Mouse (Mus musculus): ENCODE measurements at regions not wholly inside any gene's neighbourhood (a gene's known extent, or its start where the extent isn't known, plus 50 kb on each side); places are given as distances from the start of the nearest gene placed in this dataset.
A peak's percentile ranks its signal among the peaks of the same experiment; 100 is the strongest.

DNA sequence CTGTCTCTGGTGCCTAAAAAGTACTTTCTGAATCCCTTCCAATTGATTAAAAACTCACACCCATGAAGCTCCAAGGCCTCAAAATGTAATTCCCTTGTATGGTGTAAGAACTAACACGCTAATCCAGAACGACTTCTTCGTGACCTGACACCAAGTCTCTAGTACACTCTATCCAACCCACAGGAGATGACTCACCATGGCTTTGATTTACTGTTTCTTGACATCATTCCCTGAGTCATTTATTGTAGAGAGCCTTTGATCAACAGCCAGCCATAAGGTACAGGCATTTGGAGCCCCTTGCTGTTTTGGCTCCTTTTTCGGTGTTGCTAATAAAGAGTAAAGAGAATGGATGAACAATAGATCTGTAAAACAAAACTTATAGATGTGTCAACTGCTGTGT, 159.7 kb upstream of the Npy2r start:
- intact Hi-C loops (cut with DNase I) = no loop called here
- H3K36me3 ChIP-seq (ENCODE audit: control insufficient read depth, insufficient read depth, low read length) = no peaks in the 10 kb centered on the region
- no peaks in the 10 kb centered on the region for H3K79me2 ChIP-seq (replicated peaks; ENCODE audit: control insufficient read depth, insufficient read depth, low read length)
- no peaks in the 10 kb centered on the region for H3K27me3 ChIP-seq (ENCODE audit: control insufficient read depth, insufficient read depth, low read length)
- no peaks in the 10 kb centered on the region for H3K4me1 ChIP-seq (ENCODE audit: control insufficient read depth, insufficient read depth, low read length)
- WGBS = 86% methylated on average over 4 of the region's 4 CpGs
- H3K27ac ChIP-seq = no peak overlapping the region
- H3K9ac ChIP-seq (ENCODE audit: low read depth, low read length) = no peak overlapping the region
- DNase-seq = no peak
- H3K4me3 ChIP-seq = no peak overlapping the region
- TF ChIP-seq CTCF (IDR thresholded peaks at IDR 0.05) = no peak
- TF ChIP-seq EP300 (IDR thresholded peaks at IDR 0.05; ENCODE audit: insufficient read depth, low read depth, low read length) = no peak
- no peak for TF ChIP-seq POLR2A (IDR thresholded peaks at IDR 0.05; ENCODE audit: insufficient read depth, low read depth, low read length)

DNA sequence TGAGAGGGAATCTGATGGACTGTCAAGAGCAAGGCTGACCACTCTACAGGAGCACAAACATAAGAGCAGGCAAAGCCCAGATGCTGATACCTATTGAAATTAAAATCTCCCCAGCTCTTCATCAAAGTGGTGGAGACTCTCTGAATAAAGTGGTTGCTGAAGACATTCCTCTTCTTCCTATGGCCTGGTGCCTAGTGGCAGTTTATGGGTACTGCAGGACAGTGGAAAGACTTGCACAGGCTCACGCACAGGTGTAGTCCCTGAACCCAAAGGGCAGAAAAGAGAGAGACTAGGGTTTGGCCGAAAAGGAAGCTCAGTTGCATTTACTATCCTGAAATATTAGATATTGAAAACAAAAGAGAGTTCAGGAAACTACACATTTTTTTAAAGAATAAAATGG, 144.2 kb upstream of the Npy2r start:
- Histone ChIP-seq H3K9ac (ENCODE audit: low read depth, low read length) (no peak overlapping the region), H3K36me3 (ENCODE audit: control insufficient read depth, insufficient read depth, low read length) (no peaks in the 10 kb centered on the region), H3K27ac (no peak overlapping the region), H3K4me3 (no peak overlapping the region), H3K79me2 (replicated peaks; ENCODE audit: control insufficient read depth, insufficient read depth, low read length) (no peaks in the 10 kb centered on the region), H3K4me1 (ENCODE audit: control insufficient read depth, insufficient read depth, low read length) (no peaks in the 10 kb centered on the region), H3K27me3 (ENCODE audit: control insufficient read depth, insufficient read depth, low read length) (no peaks in the 10 kb centered on the region)
- no peak for TF ChIP-seq EP300 (IDR thresholded peaks at IDR 0.05; ENCODE audit: insufficient read depth, low read depth, low read length)
- no peak for TF ChIP-seq POLR2A (IDR thresholded peaks at IDR 0.05; ENCODE audit: insufficient read depth, low read depth, low read length)
- TF ChIP-seq CTCF (IDR thresholded peaks at IDR 0.05) = peak; percentile 32
- DNase-seq = no peak
- intact Hi-C loops (cut with DNase I) = no loop called here
- 82% methylated on average over 2 of the region's 2 CpGs for WGBS

GRCm38 (mm10) chr3:82656159-82656874, 108.4 kb upstream of the Npy2r start:
- Histone ChIP-seq H3K9ac (ENCODE audit: low read depth, low read length) (no peak overlapping the region), H3K4me3 (no peak overlapping the region), H3K36me3 (ENCODE audit: control insufficient read depth, insufficient read depth, low read length) (no peaks in the 10 kb centered on the region), H3K79me2 (replicated peaks; ENCODE audit: control insufficient read depth, insufficient read depth, low read length) (no peaks in the 10 kb centered on the region), H3K27ac (no peak overlapping the region), H3K4me1 (ENCODE audit: control insufficient read depth, insufficient read depth, low read length) (no peaks in the 10 kb centered on the region), H3K27me3 (ENCODE audit: control insufficient read depth, insufficient read depth, low read length) (no peaks in the 10 kb centered on the region)
- no peak for TF ChIP-seq EP300 (IDR thresholded peaks at IDR 0.05; ENCODE audit: insufficient read depth, low read depth, low read length)
- no peak for TF ChIP-seq POLR2A (IDR thresholded peaks at IDR 0.05; ENCODE audit: insufficient read depth, low read depth, low read length)
- TF ChIP-seq CTCF (IDR thresholded peaks at IDR 0.05) = no peak
- intact Hi-C loops (cut with DNase I) = no loop called here
- WGBS = 80% methylated on average over 8 of the region's 8 CpGs
- DNase-seq = no peak

DNA sequence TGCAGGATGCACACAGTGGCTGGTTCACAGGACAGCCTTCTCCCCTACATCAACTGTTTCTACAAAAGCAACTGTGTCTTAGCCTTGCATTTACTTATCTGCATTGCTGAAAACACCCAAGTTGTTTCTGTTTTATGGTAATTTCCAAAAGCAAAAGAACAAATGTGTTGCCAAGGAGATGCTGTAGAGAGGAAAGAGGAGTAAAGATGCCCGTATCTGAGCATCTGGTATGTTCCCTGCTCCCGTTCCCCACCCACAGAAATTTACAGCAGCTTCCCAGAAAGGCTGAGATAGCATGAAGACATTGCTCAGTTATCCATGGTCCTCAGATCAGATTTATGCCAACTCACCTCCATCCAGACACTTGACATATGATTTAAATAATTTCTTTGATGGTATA, 104.5 kb upstream of the Npy2r start:
- 57% methylated on average over 2 of the region's 2 CpGs for WGBS
- no peak for DNase-seq
- Histone ChIP-seq H3K27ac (no peak overlapping the region), H3K79me2 (replicated peaks; ENCODE audit: control insufficient read depth, insufficient read depth, low read length) (no peaks in the 10 kb centered on the region), H3K4me1 (ENCODE audit: control insufficient read depth, insufficient read depth, low read length) (no peaks in the 10 kb centered on the region), H3K9ac (ENCODE audit: low read depth, low read length) (no peak overlapping the region), H3K27me3 (ENCODE audit: control insufficient read depth, insufficient read depth, low read length) (no peaks in the 10 kb centered on the region), H3K36me3 (ENCODE audit: control insufficient read depth, insufficient read depth, low read length) (no peaks in the 10 kb centered on the region), H3K4me3 (no peak overlapping the region)
- intact Hi-C loops (cut with DNase I) = no loop called here
- TF ChIP-seq EP300 (IDR thresholded peaks at IDR 0.05; ENCODE audit: insufficient read depth, low read depth, low read length) (no peak), CTCF (IDR thresholded peaks at IDR 0.05) (no peak), POLR2A (IDR thresholded peaks at IDR 0.05; ENCODE audit: insufficient read depth, low read depth, low read length) (no peak)

GRCm38 (mm10) chr3:82640052-82640451, 92.2 kb upstream of the Npy2r start:
- DNase-seq = no peak
- Histone ChIP-seq H3K4me1 (ENCODE audit: control insufficient read depth, insufficient read depth, low read length) (no peaks in the 10 kb centered on the region), H3K9ac (ENCODE audit: low read depth, low read length) (no peak overlapping the region), H3K36me3 (ENCODE audit: control insufficient read depth, insufficient read depth, low read length) (no peaks in the 10 kb centered on the region), H3K79me2 (replicated peaks; ENCODE audit: control insufficient read depth, insufficient read depth, low read length) (no peaks in the 10 kb centered on the region), H3K4me3 (no peak overlapping the region), H3K27me3 (ENCODE audit: control insufficient read depth, insufficient read depth, low read length) (no peaks in the 10 kb centered on the region), H3K27ac (no peak overlapping the region)
- intact Hi-C loops (cut with DNase I) = no loop called here
- TF ChIP-seq EP300 (IDR thresholded peaks at IDR 0.05; ENCODE audit: insufficient read depth, low read depth, low read length) (no peak), POLR2A (IDR thresholded peaks at IDR 0.05; ENCODE audit: insufficient read depth, low read depth, low read length) (no peak), CTCF (IDR thresholded peaks at IDR 0.05) (no peak)
- 69% methylated on average over 2 of the region's 2 CpGs for WGBS

DNA sequence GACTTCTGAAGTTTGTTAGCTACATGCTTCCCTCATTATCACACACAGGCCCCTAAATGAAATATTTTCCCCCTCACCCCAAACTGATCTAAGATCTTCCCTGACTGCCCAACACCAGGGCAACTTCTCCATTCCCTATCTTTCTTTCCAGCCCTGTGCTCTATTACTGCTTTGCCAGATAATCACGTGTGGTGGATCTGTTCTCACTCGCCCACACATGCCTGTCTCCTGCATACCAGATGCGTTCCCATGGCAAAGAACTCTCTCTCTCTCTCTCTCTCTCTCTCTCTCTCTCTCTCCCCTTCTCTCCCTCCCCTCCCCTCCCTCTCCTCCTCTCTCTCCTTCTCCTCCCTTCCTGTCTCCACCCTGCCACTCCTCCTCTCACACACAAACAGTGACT, 88.8 kb upstream of the Npy2r start:
- 12% methylated on average over 3 of the region's 3 CpGs for WGBS
- no peaks in the 10 kb centered on the region for H3K79me2 ChIP-seq (replicated peaks; ENCODE audit: control insufficient read depth, insufficient read depth, low read length)
- H3K4me1 ChIP-seq (ENCODE audit: control insufficient read depth, insufficient read depth, low read length) = no peaks in the 10 kb centered on the region
- no peak overlapping the region for H3K9ac ChIP-seq (ENCODE audit: low read depth, low read length)
- no peaks in the 10 kb centered on the region for H3K36me3 ChIP-seq (ENCODE audit: control insufficient read depth, insufficient read depth, low read length)
- TF ChIP-seq EP300 (IDR thresholded peaks at IDR 0.05; ENCODE audit: insufficient read depth, low read depth, low read length) = no peak
- TF ChIP-seq CTCF (IDR thresholded peaks at IDR 0.05) = no peak
- TF ChIP-seq POLR2A (IDR thresholded peaks at IDR 0.05; ENCODE audit: insufficient read depth, low read depth, low read length) = no peak
- no peaks in the 10 kb centered on the region for H3K27me3 ChIP-seq (ENCODE audit: control insufficient read depth, insufficient read depth, low read length)
- DNase-seq = peak in 1 of 2 experiments; percentile 2
- intact Hi-C loops (cut with DNase I) = no loop called here
- no peak overlapping the region for H3K27ac ChIP-seq
- no peak overlapping the region for H3K4me3 ChIP-seq
